Mouse (Mus musculus): ENCODE results near the gene Tprn. TPM values are rescaled to one million over a fixed set of nuclear protein-coding genes. Genes with fewer than 3 reads are reported as not detected.

Tprn gene
- polyA plus RNA-seq, 1 experiment = 22.0 TPM

DNA sequence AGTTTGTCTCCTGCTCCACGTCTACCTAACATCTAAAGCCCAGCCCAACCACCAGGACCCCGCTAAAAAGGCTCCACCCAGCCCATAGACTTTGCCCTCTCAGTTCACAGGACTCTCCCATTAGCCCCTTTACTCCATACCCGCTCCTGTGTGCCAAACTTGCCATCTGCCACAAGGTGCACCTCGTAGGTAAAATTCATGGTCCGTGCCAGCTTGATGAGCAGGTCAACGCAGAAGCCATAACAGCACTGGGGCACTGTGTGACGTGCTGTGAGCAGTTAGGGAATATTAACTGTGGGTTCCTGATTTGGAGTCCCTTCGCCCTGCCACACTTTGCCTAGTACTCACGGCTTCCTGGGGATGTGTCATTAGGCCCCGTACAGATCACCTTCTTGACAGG lies 35.6 kb downstream of the Tprn start:
- H3K27ac ChIP-seq (ENCODE audit: insufficient read depth, low read length) = no peak overlapping the region
- no peak overlapping the region for H3K4me3 ChIP-seq (ENCODE audit: insufficient read depth, low read length)
- no peak for TF ChIP-seq CTCF (IDR thresholded peaks at IDR 0.05; ENCODE audit: extremely low read depth, insufficient read depth, low read length)
- no peak for TF ChIP-seq POLR2A (IDR thresholded peaks at IDR 0.05; ENCODE audit: extremely low read depth, insufficient read depth, low read length)
- H3K4me1 ChIP-seq (ENCODE audit: control insufficient read depth, insufficient read depth, low read length) = no peaks in the 10 kb centered on the region

DNA sequence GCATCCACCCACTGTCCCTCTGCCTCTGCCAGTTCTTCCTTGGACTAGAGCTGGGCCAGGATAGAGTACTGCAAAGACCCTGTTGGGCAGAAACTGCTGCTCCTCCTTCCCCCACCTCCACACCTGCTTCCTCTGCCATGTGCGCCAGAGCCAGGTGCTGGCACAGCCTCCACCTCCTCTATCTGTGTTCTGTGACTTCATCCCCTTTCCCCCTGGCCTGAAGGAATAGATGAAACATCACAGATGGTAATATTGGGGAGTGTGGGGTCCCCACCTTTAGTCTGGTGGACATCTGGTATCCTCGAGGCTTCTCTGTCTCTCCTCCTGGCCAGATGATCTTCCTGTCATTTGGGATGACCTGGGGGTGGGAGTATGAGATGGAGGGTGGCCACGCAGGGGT lies 41.0 kb downstream of the Tprn start:
- Histone ChIP-seq H3K27ac (ENCODE audit: insufficient read depth, low read length) (no peak overlapping the region), H3K4me3 (ENCODE audit: insufficient read depth, low read length) (no peak overlapping the region), H3K4me1 (ENCODE audit: control insufficient read depth, insufficient read depth, low read length) (peaks cover 6% of the 10 kb centered on the region; the same call in 1 of the 2 replicates)
- TF ChIP-seq CTCF (IDR thresholded peaks at IDR 0.05; ENCODE audit: extremely low read depth, insufficient read depth, low read length) = no peak
- no peak for TF ChIP-seq POLR2A (IDR thresholded peaks at IDR 0.05; ENCODE audit: extremely low read depth, insufficient read depth, low read length)

DNA sequence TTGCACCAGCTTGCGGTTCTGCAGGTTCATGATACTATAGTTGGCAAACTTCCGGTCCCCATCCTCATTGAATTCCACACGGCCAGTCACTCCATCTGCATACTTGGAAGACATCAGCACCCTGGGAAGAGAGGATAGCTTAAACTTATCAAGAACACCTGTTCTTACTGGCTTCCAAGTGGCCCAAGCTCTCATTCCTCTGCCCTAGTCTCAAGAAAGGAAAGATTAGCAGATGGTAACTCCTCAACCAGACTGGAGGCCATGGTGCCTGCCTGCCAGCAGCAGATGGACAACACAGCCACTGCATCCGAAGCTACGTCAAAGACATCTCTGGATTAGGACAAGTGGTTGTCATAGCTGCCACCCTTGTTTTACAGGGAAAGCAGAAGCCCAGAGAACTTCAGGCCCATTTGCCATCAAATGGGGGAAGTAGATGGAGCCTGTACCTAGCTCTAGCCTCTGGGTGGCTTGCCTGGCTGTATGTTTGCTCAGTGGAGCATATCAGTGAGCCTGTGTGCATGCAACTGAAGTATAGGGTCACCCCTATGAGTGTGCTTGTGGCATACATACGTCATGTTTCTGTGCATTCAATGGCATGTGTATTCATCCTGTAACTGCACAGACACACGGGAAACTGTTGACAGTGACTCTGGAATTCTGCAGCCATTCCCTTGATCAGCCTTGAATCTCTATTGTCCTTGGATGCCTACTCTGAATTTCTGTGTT lies 41.7 kb downstream of the Tprn start:
- TF ChIP-seq POLR2A (IDR thresholded peaks at IDR 0.05; ENCODE audit: extremely low read depth, insufficient read depth, low read length) = no peak
- no peak for TF ChIP-seq CTCF (IDR thresholded peaks at IDR 0.05; ENCODE audit: extremely low read depth, insufficient read depth, low read length)
- Histone ChIP-seq H3K4me1 (ENCODE audit: control insufficient read depth, insufficient read depth, low read length) (peaks cover 6% of the 10 kb centered on the region; the same call in 1 of the 2 replicates), H3K27ac (ENCODE audit: insufficient read depth, low read length) (no peak overlapping the region), H3K4me3 (ENCODE audit: insufficient read depth, low read length) (no peak overlapping the region)

DNA sequence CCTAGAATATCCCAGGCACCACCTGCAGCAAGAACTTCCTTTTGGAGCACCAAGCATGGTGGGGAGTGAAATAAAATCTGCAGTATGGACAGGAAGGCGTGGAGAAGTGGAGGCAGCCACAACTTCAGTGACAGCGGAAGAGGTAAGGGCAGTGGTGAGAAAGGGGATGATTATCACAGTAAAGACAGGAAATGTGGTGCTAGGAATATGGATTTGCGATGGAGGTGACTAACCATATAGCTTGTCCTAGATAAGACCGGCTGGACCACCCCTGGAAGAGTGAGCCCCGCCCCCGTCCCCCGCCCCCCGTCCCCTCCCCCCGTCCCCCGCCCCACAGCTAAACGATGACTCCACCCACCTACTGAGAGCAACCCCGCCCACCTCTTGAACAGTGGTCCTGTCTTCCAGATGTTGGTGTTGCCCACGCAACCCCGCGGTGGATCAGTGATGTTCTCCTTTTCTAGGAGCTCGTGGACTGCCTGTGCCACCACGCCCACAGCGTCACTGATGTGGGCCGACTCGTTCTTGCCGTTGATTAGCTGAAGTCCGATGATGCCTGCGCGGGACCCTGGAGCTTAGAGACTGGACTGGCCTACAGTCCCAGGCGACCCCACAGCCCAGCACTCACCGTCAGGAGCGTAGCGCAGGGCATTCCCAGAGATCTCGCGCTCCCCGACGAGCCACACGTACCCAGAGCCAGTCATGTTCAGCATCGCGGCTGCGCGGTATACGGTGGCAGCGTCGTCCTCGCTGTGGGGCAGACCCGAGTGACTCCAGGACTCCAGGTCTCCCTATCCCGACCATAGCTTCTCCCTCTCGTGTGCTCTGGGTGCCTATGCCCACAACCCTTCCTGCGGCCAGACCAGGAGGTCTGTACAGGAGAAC lies 42.5 kb downstream of the Tprn start:
- Histone ChIP-seq H3K4me3 (ENCODE audit: insufficient read depth, low read length) (peak overlapping the region; percentile 10; the same call in 1 of the 2 replicates), H3K27ac (ENCODE audit: insufficient read depth, low read length) (no peak overlapping the region)
- no peak for TF ChIP-seq CTCF (IDR thresholded peaks at IDR 0.05; ENCODE audit: extremely low read depth, insufficient read depth, low read length)
- no peak for TF ChIP-seq POLR2A (IDR thresholded peaks at IDR 0.05; ENCODE audit: extremely low read depth, insufficient read depth, low read length)

DNA sequence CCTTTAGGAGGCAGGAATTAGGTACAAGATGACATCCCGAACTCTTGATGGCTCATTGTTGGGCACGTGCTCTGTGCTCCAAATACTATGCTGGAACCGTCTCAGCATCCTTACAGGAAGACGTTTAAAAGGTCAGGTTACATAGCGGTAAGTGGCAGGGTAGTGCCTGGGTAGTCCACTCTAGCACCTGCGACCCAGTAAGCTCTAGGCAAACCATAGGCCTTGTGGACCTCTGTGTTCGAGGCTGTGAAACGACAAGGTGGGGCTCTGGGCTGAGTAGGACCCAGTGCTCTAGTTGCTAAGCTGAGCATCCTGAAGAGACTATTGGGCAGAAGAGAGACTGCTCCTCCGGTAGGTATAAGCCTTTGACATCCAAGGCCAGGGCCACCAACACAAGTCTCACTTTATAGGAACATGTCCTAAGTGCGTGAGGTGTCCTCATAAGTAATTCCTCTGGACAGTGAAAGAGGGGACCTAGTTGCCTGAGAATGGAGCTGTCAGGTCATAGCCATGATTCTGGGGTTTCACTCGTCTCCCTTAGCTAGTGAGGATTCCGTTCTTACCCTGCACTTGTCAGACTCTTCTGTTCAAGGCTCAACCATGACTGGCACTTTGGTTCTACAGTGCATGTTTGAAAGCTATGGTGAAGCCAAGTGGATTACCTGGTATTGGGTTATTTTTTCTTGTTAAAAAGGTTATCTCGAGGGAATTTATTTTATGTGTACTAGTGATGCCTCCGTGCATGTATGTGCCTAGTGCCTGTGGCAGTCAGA lies 43.4 kb downstream of the Tprn start:
- Histone ChIP-seq H3K4me1 (ENCODE audit: control insufficient read depth, insufficient read depth, low read length) (peaks cover 6% of the 10 kb centered on the region; the same call in 1 of the 2 replicates), H3K4me3 (ENCODE audit: insufficient read depth, low read length) (no peak overlapping the region; the same call in 1 of the 2 replicates), H3K27ac (ENCODE audit: insufficient read depth, low read length) (no peak overlapping the region)
- TF ChIP-seq CTCF (IDR thresholded peaks at IDR 0.05; ENCODE audit: extremely low read depth, insufficient read depth, low read length) (no peak), POLR2A (IDR thresholded peaks at IDR 0.05; ENCODE audit: extremely low read depth, insufficient read depth, low read length) (no peak)

More for the DNA sequence above, 42.5 kb downstream of the Tprn start:
- H3K4me1 ChIP-seq (ENCODE audit: control insufficient read depth, insufficient read depth, low read length) = peaks cover 6% of the 10 kb centered on the region; the same call in 1 of the 2 replicates

DNA sequence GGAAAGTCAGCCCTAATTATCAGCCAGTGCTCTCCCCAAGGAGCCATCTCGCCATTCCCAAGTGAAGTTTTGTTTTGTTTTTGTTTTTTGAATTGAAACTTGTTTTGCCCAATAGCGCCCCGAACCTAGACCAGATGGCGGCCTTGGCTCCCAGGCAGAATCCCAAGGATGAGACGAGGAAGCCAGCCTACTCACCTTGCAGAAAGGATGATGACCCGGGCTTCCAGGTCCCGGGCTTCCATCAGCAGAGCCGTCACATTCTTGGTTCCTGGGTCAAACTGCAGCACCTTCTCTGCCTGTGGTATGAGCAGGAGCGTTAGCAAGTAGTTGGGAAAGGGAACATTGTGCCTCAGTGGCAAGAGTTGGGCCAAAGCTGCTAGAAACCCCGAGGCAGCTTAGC lies 47.8 kb downstream of the Tprn start:
- Histone ChIP-seq H3K4me1 (ENCODE audit: control insufficient read depth, insufficient read depth, low read length) (peaks cover 13% of the 10 kb centered on the region), H3K27ac (ENCODE audit: insufficient read depth, low read length) (no peak overlapping the region), H3K4me3 (ENCODE audit: insufficient read depth, low read length) (no peak overlapping the region)
- TF ChIP-seq POLR2A (IDR thresholded peaks at IDR 0.05; ENCODE audit: extremely low read depth, insufficient read depth, low read length) (no peak), CTCF (IDR thresholded peaks at IDR 0.05; ENCODE audit: extremely low read depth, insufficient read depth, low read length) (no peak)

DNA sequence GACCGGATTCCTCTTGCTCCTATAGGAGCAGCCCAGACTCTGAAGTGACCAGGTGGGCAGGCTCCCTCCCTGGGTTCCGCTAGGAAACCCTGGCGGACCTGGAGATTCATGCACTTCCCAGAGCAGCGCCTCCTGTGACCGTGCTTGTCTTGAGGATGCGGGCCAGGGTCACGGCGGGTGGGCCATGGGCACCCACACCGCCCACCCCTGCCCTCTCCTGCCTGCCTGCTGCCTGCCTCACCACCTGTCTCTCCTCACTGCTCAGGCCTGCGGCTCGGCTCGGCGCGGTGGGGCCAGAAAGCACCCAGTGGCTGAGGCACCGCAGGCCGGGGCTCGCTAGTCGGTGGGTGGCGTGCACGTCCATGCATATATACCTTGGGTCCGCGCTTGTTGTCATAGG lies 48.6 kb downstream of the Tprn start:
- Histone ChIP-seq H3K4me3 (ENCODE audit: insufficient read depth, low read length) (no peak overlapping the region), H3K27ac (ENCODE audit: insufficient read depth, low read length) (no peak overlapping the region), H3K4me1 (ENCODE audit: control insufficient read depth, insufficient read depth, low read length) (peaks cover 8% of the 10 kb centered on the region)
- no peak for TF ChIP-seq POLR2A (IDR thresholded peaks at IDR 0.05; ENCODE audit: extremely low read depth, insufficient read depth, low read length)
- no peak for TF ChIP-seq CTCF (IDR thresholded peaks at IDR 0.05; ENCODE audit: extremely low read depth, insufficient read depth, low read length)

DNA sequence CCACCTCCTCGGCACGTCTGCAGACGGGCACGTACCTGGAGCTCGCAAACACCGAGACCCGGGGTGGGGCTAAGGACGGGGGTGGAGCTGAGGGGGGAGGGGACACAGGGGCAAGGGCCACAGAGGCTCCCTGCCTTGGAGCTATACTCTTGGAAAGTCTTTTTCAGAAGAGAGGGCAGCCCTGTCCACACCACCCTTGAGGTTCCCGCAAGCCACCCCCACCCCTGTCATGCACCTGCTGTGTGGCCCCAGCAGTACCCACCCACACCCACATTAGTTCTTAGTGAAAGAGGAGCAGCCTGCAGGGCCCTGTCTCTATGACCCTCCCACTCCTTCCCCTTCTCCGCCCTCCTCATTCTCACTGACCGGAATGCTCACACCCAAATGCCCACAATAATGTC lies 49.1 kb downstream of the Tprn start:
- TF ChIP-seq POLR2A (IDR thresholded peaks at IDR 0.05; ENCODE audit: extremely low read depth, insufficient read depth, low read length) = no peak
- no peak for TF ChIP-seq CTCF (IDR thresholded peaks at IDR 0.05; ENCODE audit: extremely low read depth, insufficient read depth, low read length)
- H3K4me3 ChIP-seq (ENCODE audit: insufficient read depth, low read length) = no peak overlapping the region
- peaks cover 10% of the 10 kb centered on the region for H3K4me1 ChIP-seq (ENCODE audit: control insufficient read depth, insufficient read depth, low read length)
- H3K27ac ChIP-seq (ENCODE audit: insufficient read depth, low read length) = no peak overlapping the region
